Comparison of ENCODE assay signal across 9 mouse cellular contexts in genomic region chr17:56259301-56260037, GRCm38 (mm10). TPM values are rescaled to one million over a fixed set of nuclear protein-coding genes. Genes with fewer than 3 reads are reported as not detected.
A peak's percentile ranks its signal among the peaks of the same experiment; 100 is the strongest.
DNase-seq lines count a peak whose midpoint lies in the region; ATAC-seq and TF ChIP-seq lines count a peak whose summit lies in the region.
"Had no signal": no experiment of that assay in that cellular context is flagged by ENCODE, and none has a peak within 500 bp of the region (broad histone marks: within the 10 kb centered on the region; RNA-seq: fewer than 3 reads in every experiment).

No protein-coding gene starts in this region.

- no peaks in the 10 kb centered on the region for H3K9me3 ChIP-seq in forebrain, embryonic 15.5 days
- H3K9me3 ChIP-seq in forebrain, embryonic 14.5 days (replicated peaks; ENCODE audit: control insufficient read depth, low read length), result no peaks in the 10 kb centered on the region
- H3K9me3 ChIP-seq in heart, embryonic 15.5 days (replicated peaks), result no peaks in the 10 kb centered on the region
- H3K9me3 ChIP-seq in midbrain, embryonic 15.5 days, result no peaks in the 10 kb centered on the region

- TF ChIP-seq CTCF in layer of hippocampus, adult 2 months (conservative IDR thresholded peaks at IDR 0.05), result no peak

- H3K9ac ChIP-seq in forebrain, embryonic 15.5 days (replicated peaks), result 0 out of 2 replicates have a peak overlapping the region, but pooled peaks have one; percentile 19
- H3K9ac ChIP-seq in forebrain, embryonic 14.5 days (ENCODE audit: low read length), result no peak overlapping the region
- H3K9ac ChIP-seq in heart, embryonic 15.5 days, result peak overlapping the region; percentile 41; the same call in 1 of the 2 replicates
- H3K9ac ChIP-seq in midbrain, embryonic 15.5 days, result no peak overlapping the region

- DNase-seq in forebrain, embryonic 14.5 days (ENCODE audit: low spot score), result no peak
- no peak for DNase-seq in layer of hippocampus, adult 2 months (ENCODE audit: low spot score in 2 of 2)
- DNase-seq in layer of hippocampus, adult 8-10 months (ENCODE audit: low spot score in 2 of 2), result no peak
- DNase-seq in layer of hippocampus, adult 9-10 months (ENCODE audit: low spot score), result no peak
- no peak for DNase-seq in thymus, postnatal 0 days (ENCODE audit: low spot score)
- DNase-seq: lung, postnatal 10 days had no signal

- H3K4me1 ChIP-seq in forebrain, embryonic 15.5 days, result peaks cover 72% of the 10 kb centered on the region
- peaks cover 4% of the 10 kb centered on the region for H3K4me1 ChIP-seq in forebrain, embryonic 14.5 days (ENCODE audit: control insufficient read depth, insufficient read depth, low read length)
- peaks cover 71% of the 10 kb centered on the region for H3K4me1 ChIP-seq in heart, embryonic 15.5 days (replicated peaks)
- H3K4me1 ChIP-seq in midbrain, embryonic 15.5 days, result peaks cover 68% of the 10 kb centered on the region

- H3K4me2 ChIP-seq in forebrain, embryonic 15.5 days (replicated peaks), result peak overlapping the region; percentile 6; the same call in 1 of the 2 replicates
- no peak overlapping the region for H3K4me2 ChIP-seq in forebrain, embryonic 14.5 days (ENCODE audit: low read length)
- peak overlapping the region; percentile 94 for H3K4me2 ChIP-seq in heart, embryonic 15.5 days
- 0 out of 2 replicates have a peak overlapping the region, but pooled peaks have one; percentile 17 for H3K4me2 ChIP-seq in midbrain, embryonic 15.5 days

- H3K4me3 ChIP-seq in forebrain, embryonic 15.5 days, result no peak overlapping the region
- H3K4me3 ChIP-seq in forebrain, embryonic 14.5 days (ENCODE audit: low read depth, low read length), result no peak overlapping the region
- peak overlapping the region; percentile 67 for H3K4me3 ChIP-seq in layer of hippocampus, adult 2 months
- peak overlapping the region; percentile 14 for H3K4me3 ChIP-seq in heart, embryonic 15.5 days
- H3K4me3 ChIP-seq in midbrain, embryonic 15.5 days, result no peak overlapping the region

- no peak overlapping the region for H3K27ac ChIP-seq in forebrain, embryonic 15.5 days (replicated peaks)
- no peak overlapping the region for H3K27ac ChIP-seq in forebrain, embryonic 14.5 days (ENCODE audit: low read depth, low read length)
- no peak overlapping the region for H3K27ac ChIP-seq in layer of hippocampus, adult 2 months
- H3K27ac ChIP-seq in heart, embryonic 15.5 days, result 0 out of 2 replicates have a peak overlapping the region, but pooled peaks have one; percentile 85
- H3K27ac ChIP-seq in midbrain, embryonic 15.5 days, result no peak overlapping the region

- WGBS in forebrain, embryonic 15.5 days, result 91% methylated on average over 10 of the region's 10 CpGs
- 93% methylated on average over 10 of the region's 10 CpGs for WGBS in forebrain, embryonic 14.5 days
- WGBS in heart, embryonic 15.5 days, result 88% methylated on average over 10 of the region's 10 CpGs
- WGBS in midbrain, embryonic 15.5 days, result 91% methylated on average over 10 of the region's 10 CpGs

- H3K36me3 ChIP-seq in forebrain, embryonic 15.5 days, result peaks cover 53% of the 10 kb centered on the region
- peaks cover 55% of the 10 kb centered on the region for H3K36me3 ChIP-seq in forebrain, embryonic 14.5 days (ENCODE audit: control insufficient read depth, insufficient read depth, low read length)
- H3K36me3 ChIP-seq in heart, embryonic 15.5 days, result peaks cover 30% of the 10 kb centered on the region
- H3K36me3 ChIP-seq in midbrain, embryonic 15.5 days (replicated peaks), result peaks cover 13% of the 10 kb centered on the region; the same call in 1 of the 2 replicates

- H3K27me3 ChIP-seq in forebrain, embryonic 15.5 days, result no peaks in the 10 kb centered on the region
- no peaks in the 10 kb centered on the region for H3K27me3 ChIP-seq in forebrain, embryonic 14.5 days (replicated peaks; ENCODE audit: control insufficient read depth, insufficient read depth, low read length)
- no peaks in the 10 kb centered on the region for H3K27me3 ChIP-seq in heart, embryonic 15.5 days
- H3K27me3 ChIP-seq in midbrain, embryonic 15.5 days (replicated peaks), result no peaks in the 10 kb centered on the region

- ATAC-seq in forebrain, embryonic 15.5 days (replicated peaks), result no peak
- no peak for ATAC-seq in forebrain, embryonic 14.5 days
- ATAC-seq in heart, embryonic 15.5 days (replicated peaks; ENCODE audit: insufficient number of reproducible peaks, insufficient read depth, low FRiP score, low read depth), result no peak
- ATAC-seq in midbrain, embryonic 15.5 days (replicated peaks), result no peak

RNA-seq across cellular contexts. Expression of gene Fem1a, which starts 2.9 kb away (rescaled TPM):
- polyA plus RNA-seq in forebrain, embryonic 15.5 days (2015; fragmentation: Nextera tagmentation; extraction: Ambion mirVana), result 21.4 and 22.9 TPM in 2 replicates
- 18.0 and 22.0 TPM in 2 replicates for polyA plus RNA-seq in forebrain, embryonic 14.5 days (2014; fragmentation: Nextera tagmentation; extraction: Ambion mirVana)
- 10 to 100 TPM; 36.4 to 37.1 TPM for total RNA-seq in layer of hippocampus, adult 2 months (2021)
- total RNA-seq in layer of hippocampus, adult 8-10 months (2022), result 10 to 100 TPM; 32.7 to 36.0 (median 35.1) TPM
- 19.4 and 22.5 TPM in 2 replicates for polyA plus RNA-seq in heart, embryonic 15.5 days (2015; fragmentation: Nextera tagmentation; extraction: Ambion mirVana)
- polyA plus RNA-seq in midbrain, embryonic 15.5 days (2015; fragmentation: Nextera tagmentation; extraction: Ambion mirVana), result 20.1 and 20.5 TPM in 2 replicates
- polyA plus RNA-seq in thymus, postnatal 0 days (2015; fragmentation: Nextera tagmentation; extraction: Ambion mirVana), result 11.1 and 12.9 TPM in 2 replicates

RNA-seq across cellular contexts. Expression of gene Ticam1, which starts 17.1 kb away (rescaled TPM):
- 1.3 and 1.7 TPM in 2 replicates for polyA plus RNA-seq in forebrain, embryonic 15.5 days (2015; fragmentation: Nextera tagmentation; extraction: Ambion mirVana)
- polyA plus RNA-seq in forebrain, embryonic 14.5 days (2014; fragmentation: Nextera tagmentation; extraction: Ambion mirVana), result 1.5 and 2.2 TPM in 2 replicates
- 1 to 10 TPM; 6.1 to 7.1 TPM for total RNA-seq in layer of hippocampus, adult 2 months (2021)
- total RNA-seq in layer of hippocampus, adult 8-10 months (2022), result 1 to 10 TPM; 6.8 to 8.8 (median 7.8) TPM
- 6.9 and 8.3 TPM in 2 replicates for polyA plus RNA-seq in heart, embryonic 15.5 days (2015; fragmentation: Nextera tagmentation; extraction: Ambion mirVana)
- polyA plus RNA-seq in midbrain, embryonic 15.5 days (2015; fragmentation: Nextera tagmentation; extraction: Ambion mirVana), result 1.2 and 1.5 TPM in 2 replicates
- 2.5 and 3.0 TPM in 2 replicates for polyA plus RNA-seq in thymus, postnatal 0 days (2015; fragmentation: Nextera tagmentation; extraction: Ambion mirVana)

RNA-seq across cellular contexts. Expression of gene Plin3, which starts 33.2 kb away (rescaled TPM):
- 10.9 and 13.6 TPM in 2 replicates for polyA plus RNA-seq in forebrain, embryonic 15.5 days (2015; fragmentation: Nextera tagmentation; extraction: Ambion mirVana)
- polyA plus RNA-seq in forebrain, embryonic 14.5 days (2014; fragmentation: Nextera tagmentation; extraction: Ambion mirVana), result 15.3 and 17.8 TPM in 2 replicates
- 10 to 100 TPM; 16.8 to 17.2 TPM for total RNA-seq in layer of hippocampus, adult 2 months (2021)
- 10 to 100 TPM; 13.2 to 22.6 (median 19.6) TPM for total RNA-seq in layer of hippocampus, adult 8-10 months (2022)
- polyA plus RNA-seq in heart, embryonic 15.5 days (2015; fragmentation: Nextera tagmentation; extraction: Ambion mirVana), result 61.1 and 78.3 TPM in 2 replicates
- 12.0 and 13.3 TPM in 2 replicates for polyA plus RNA-seq in midbrain, embryonic 15.5 days (2015; fragmentation: Nextera tagmentation; extraction: Ambion mirVana)
- 59.5 TPM in 2 replicates for polyA plus RNA-seq in thymus, postnatal 0 days (2015; fragmentation: Nextera tagmentation; extraction: Ambion mirVana)

RNA-seq across cellular contexts. Expression of gene Arrdc5, which starts 40.6 kb away (rescaled TPM):
- not detected in 2 replicates for polyA plus RNA-seq in forebrain, embryonic 15.5 days (2015; fragmentation: Nextera tagmentation; extraction: Ambion mirVana)
- not detected in 2 replicates for polyA plus RNA-seq in forebrain, embryonic 14.5 days (2014; fragmentation: Nextera tagmentation; extraction: Ambion mirVana)
- not detected for total RNA-seq in layer of hippocampus, adult 2 months (2021)
- not detected for total RNA-seq in layer of hippocampus, adult 8-10 months (2022)
- polyA plus RNA-seq in heart, embryonic 15.5 days (2015; fragmentation: Nextera tagmentation; extraction: Ambion mirVana), result 0.13 TPM in 1 of 2 replicates, not detected in the other
- not detected in 2 replicates for polyA plus RNA-seq in midbrain, embryonic 15.5 days (2015; fragmentation: Nextera tagmentation; extraction: Ambion mirVana)
- polyA plus RNA-seq in thymus, postnatal 0 days (2015; fragmentation: Nextera tagmentation; extraction: Ambion mirVana), result 0.84 and 1.8 TPM in 2 replicates

RNA-seq across cellular contexts. Expression of gene Dpp9, which starts 40.8 kb away (rescaled TPM):
- 30.7 and 31.2 TPM in 2 replicates for polyA plus RNA-seq in forebrain, embryonic 15.5 days (2015; fragmentation: Nextera tagmentation; extraction: Ambion mirVana)
- 18.3 and 25.9 TPM in 2 replicates for polyA plus RNA-seq in forebrain, embryonic 14.5 days (2014; fragmentation: Nextera tagmentation; extraction: Ambion mirVana)
- total RNA-seq in layer of hippocampus, adult 2 months (2021), result 10 to 100 TPM; 65.3 to 66.1 TPM
- total RNA-seq in layer of hippocampus, adult 8-10 months (2022), result 10 to 100 TPM; 54.5 to 65.5 (median 60.5) TPM
- 19.7 and 25.7 TPM in 2 replicates for polyA plus RNA-seq in heart, embryonic 15.5 days (2015; fragmentation: Nextera tagmentation; extraction: Ambion mirVana)
- 27.8 and 29.1 TPM in 2 replicates for polyA plus RNA-seq in midbrain, embryonic 15.5 days (2015; fragmentation: Nextera tagmentation; extraction: Ambion mirVana)
- polyA plus RNA-seq in thymus, postnatal 0 days (2015; fragmentation: Nextera tagmentation; extraction: Ambion mirVana), result 30.5 and 32.7 TPM in 2 replicates

Comparison
In these comparisons a context has a peak if more than half of its experiments do, and no peak if none do; other contexts are left out.
1. H3K9ac ChIP-seq: peak in forebrain, embryonic 15.5 days (single experiment) and heart, embryonic 15.5 days (single experiment); none in forebrain, embryonic 14.5 days (single experiment) and midbrain, embryonic 15.5 days (single experiment).
2. H3K4me3 ChIP-seq: peak in layer of hippocampus, adult 2 months (single experiment) and heart, embryonic 15.5 days (single experiment); none in forebrain, embryonic 15.5 days (single experiment), forebrain, embryonic 14.5 days (single experiment) and midbrain, embryonic 15.5 days (single experiment).